Mouse (Mus musculus) lung, embryonic 14.5 days (tissue): ENCODE results near the gene Golga2. TPM values are rescaled to one million over a fixed set of nuclear protein-coding genes. Genes with fewer than 3 reads are reported as not detected.

ENCODE experiments used
- ATAC-seq: fragments of 200-750 bp; cut with Nextera tagmentation; 2 replicates; pipeline ENCODE4 v1.8.0; 2017; ENCODE audit warnings: mild to moderate bottlenecking, moderate TSS enrichment, moderate library complexity; ENCODE audit not compliant: insufficient read depth
- DNase-seq: peaks from one replicate; pipeline ENCODE4 v3.0.0-alpha.2; 2015
- H3K27ac ChIP-seq: fragments of 300-500 bp; sonication (generic); 2 replicates; pipeline ENCODE4 v1.5.1; 2014; ENCODE audit warnings: low read depth, mild to moderate bottlenecking, moderate library complexity
- H3K27me3 ChIP-seq: fragments of 300-500 bp; sonication (generic); 2 replicates; pipeline ENCODE4 v1.6.1; 2014; ENCODE audit warnings: low read length, control low read depth; ENCODE audit not compliant: insufficient read depth
- H3K36me3 ChIP-seq: fragments of 300-500 bp; sonication (generic); 2 replicates; pipeline ENCODE4 v1.6.1; 2014; ENCODE audit warnings: control low read depth; ENCODE audit not compliant: insufficient read depth
- H3K4me1 ChIP-seq: fragments of 300-500 bp; sonication (generic); 2 replicates; pipeline ENCODE4 v1.6.1; 2014; ENCODE audit warnings: antibody characterized with exemption, control low read depth; ENCODE audit not compliant: insufficient read depth
- H3K4me2 ChIP-seq: fragments of 300-500 bp; sonication (generic); 2 replicates; pipeline ENCODE4 v1.6.1; 2014; ENCODE audit warnings: mild to moderate bottlenecking
- H3K4me3 ChIP-seq: fragments of 300-500 bp; sonication (generic); 2 replicates; pipeline ENCODE4 v1.5.1; 2014; ENCODE audit warnings: low read depth, low read length
- H3K9ac ChIP-seq: fragments of 300-500 bp; sonication (generic); 2 replicates; pipeline ENCODE4 v1.6.1; 2014
- H3K9me3 ChIP-seq: fragments of 300-500 bp; sonication (generic); 2 replicates; pipeline ENCODE4 v1.6.1; 2016; ENCODE audit warnings: low read depth, low read length, control low read depth
- CTCF ChIP-seq: IDR thresholded peaks from 2 replicates; pipeline ENCODE4 v1.5.1; 2016; ENCODE audit warnings: antibody characterized with exemption, low read depth
- WGBS: fragments of 180-500 bp; shearing (Covaris S2); extraction: QIAGEN DNeasy Blood & Tissue Kit; methylation state at CpG from one replicate; pipeline ENCODE4 v1.1.7; 2014; 5-methylcytosine and 5-hydroxymethylcytosine counted together
- microRNA-seq: library from miRNA; unstranded; fragments of <30 nt; microRNA quantifications from one replicate; pipeline ENCODE4, GENCODE M21; 2016; ENCODE audit warnings: borderline number of aligned reads
- polyA plus RNA-seq: library from polyadenylated mRNA; unstranded; fragments of >200 nt; fragmentation: Nextera tagmentation; extraction: Ambion mirVana; gene quantifications from 2 replicates; pipeline ENCODE4 v1.2.1, GENCODE M21; 2014

The Golga2 gene
- polyA plus RNA-seq, 1 experiment from 2014 or later = 24.0 TPM

DNA sequence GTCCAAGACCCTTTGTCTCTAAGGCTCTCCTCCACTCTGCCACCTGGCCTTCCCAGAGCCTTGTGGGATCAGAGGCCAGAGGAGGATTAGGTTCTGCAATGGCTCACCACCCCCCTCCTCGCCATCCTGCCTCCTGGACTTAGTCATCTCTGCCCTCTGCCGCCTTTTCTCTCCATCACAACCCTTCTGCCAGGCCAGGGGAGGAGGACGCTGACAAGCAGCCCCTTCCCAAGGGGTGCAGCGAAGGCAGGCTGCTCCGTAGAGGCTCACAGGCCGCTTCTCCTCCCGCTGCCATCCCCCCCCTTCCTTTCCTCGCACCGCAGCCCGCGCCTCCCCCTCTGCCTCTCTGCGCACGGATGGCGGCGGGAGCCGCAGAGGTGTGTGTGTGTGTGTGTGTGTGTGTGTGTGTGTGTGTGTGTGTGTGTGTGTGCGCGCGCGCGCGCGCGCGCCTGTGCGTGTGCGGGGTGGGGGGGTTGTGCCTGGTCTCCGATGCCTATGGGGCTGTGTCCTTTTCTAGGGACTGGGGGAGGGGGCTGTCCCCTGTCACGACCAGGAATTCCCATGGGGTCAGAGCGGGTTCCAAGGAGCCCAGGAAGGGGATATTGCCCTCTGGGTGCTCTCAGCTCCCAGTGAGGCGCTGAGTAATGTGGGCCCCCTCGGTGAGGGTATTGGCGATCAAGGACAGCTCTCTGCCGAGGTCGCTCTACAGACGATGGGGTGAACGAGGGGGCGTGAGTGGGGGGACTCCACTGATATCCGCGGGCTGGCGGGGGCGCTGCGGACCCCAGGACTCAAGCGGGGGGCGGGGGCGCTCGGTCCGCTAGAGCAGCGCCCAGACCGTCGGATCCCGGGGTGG, 65.2 kb downstream of the Golga2 start, which contains the start of gene Ciz1:
Gene Ciz1, plus strand, starts transcription at position 177 of the 856 bp plus-strand sequence.
- Histone ChIP-seq H3K27ac (peak within 1 kb of the TSS; percentile 52), H3K27me3 (no peaks in the 10 kb centered on the region), H3K9ac (peak within 1 kb of the TSS; percentile 73), H3K36me3 (no peaks in the 10 kb centered on the region), H3K4me3 (peak within 1 kb of the TSS; percentile 62), H3K9me3 (no peaks in the 10 kb centered on the region), H3K4me1 (no peaks in the 10 kb centered on the region), H3K4me2 (peak within 1 kb of the TSS; percentile 97)
- no peak for TF ChIP-seq CTCF
- WGBS = under 1% methylated on average over 34 of the region's 52 CpGs
- ATAC-seq (peak; percentile 61), DNase-seq (peak; percentile 49)

- WGBS = under 1% methylated on average over 63 of the region's 63 CpGs
- H3K9ac ChIP-seq = peak within 1 kb of the TSS; percentile 73
- TF ChIP-seq CTCF = peak; percentile 88
- DNase-seq (peak; percentile 97), ATAC-seq (peak; percentile 77)
- H3K9me3 ChIP-seq = no peaks in the 10 kb centered on the region
- H3K4me1 ChIP-seq = no peaks in the 10 kb centered on the region
- H3K27ac ChIP-seq = peak within 1 kb of the TSS; percentile 52
- peak within 1 kb of the TSS; percentile 97 for H3K4me2 ChIP-seq
- H3K27me3 ChIP-seq = no peaks in the 10 kb centered on the region
- H3K4me3 ChIP-seq = peak within 1 kb of the TSS; percentile 62
- H3K36me3 ChIP-seq = no peaks in the 10 kb centered on the region
Observed at GRCm38 (mm10) chr2:32353007-32353542, 65.9 kb downstream of the Golga2 start, which contains the start of gene Dnm1. Gene Dnm1 (minus strand): TSS chr2:32353338.

DNA sequence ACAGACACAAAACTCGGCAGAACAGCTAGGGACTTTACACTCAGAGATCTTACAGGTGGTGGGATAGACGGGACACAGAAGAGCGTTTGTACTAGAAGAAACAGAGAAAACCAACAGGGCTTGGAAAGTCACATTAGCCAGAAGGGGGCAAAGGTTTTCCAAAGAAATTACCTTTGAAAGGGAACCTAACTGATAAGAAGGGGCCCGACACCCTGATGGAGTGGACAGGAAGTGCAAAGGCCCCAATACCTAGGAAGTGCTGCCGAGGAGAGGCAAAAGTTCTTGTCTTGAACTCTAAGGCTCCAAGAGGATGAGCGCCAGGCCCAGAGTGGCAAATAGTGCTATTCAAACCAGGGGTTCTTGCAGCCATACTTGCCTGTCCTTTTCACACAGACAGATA, 66.7 kb downstream of the Golga2 start:
- no peaks in the 10 kb centered on the region for H3K27me3 ChIP-seq
- H3K4me2 ChIP-seq = peak overlapping the region; percentile 97; the same call in 1 of the 2 replicates
- DNase-seq (no peak), ATAC-seq (no peak)
- 0 out of 2 replicates have a peak overlapping the region, but pooled peaks have one; percentile 62 for H3K4me3 ChIP-seq
- H3K27ac ChIP-seq = no peak overlapping the region
- no peaks in the 10 kb centered on the region for H3K9me3 ChIP-seq
- H3K36me3 ChIP-seq = no peaks in the 10 kb centered on the region
- no peak overlapping the region for H3K9ac ChIP-seq
- 35% methylated on average over 6 of the region's 6 CpGs for WGBS
- no peaks in the 10 kb centered on the region for H3K4me1 ChIP-seq
- no peak for TF ChIP-seq CTCF

DNA sequence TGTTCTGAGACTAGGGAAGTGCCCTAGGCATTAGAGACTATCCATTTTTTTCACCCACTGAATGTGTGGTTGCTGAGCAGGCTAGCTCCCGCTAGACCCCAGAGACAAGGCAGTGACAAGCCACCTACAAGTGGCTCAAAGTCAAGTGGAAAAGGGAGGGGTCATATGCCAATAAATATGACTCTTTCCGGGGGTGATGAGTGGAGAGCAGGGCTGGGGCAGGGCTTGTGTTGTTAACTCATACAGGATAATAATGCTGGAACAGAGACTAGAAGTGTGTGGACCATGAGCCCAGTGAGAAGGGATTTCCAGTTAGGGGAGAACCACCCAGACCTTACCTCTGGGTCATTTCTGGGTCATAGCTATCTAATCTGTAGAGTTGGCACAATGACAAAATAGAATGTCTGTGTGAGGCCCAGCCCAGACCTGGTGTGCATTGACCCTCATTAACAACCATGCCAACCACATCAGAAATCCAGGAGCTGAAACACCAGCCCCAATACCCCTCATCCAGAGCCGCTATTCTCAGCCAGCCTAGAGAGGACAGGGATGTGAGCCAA, 67.2 kb downstream of the Golga2 start:
- Histone ChIP-seq H3K27me3 (no peaks in the 10 kb centered on the region), H3K4me3 (no peak overlapping the region), H3K9me3 (no peaks in the 10 kb centered on the region), H3K9ac (no peak overlapping the region), H3K4me2 (no peak overlapping the region), H3K36me3 (no peaks in the 10 kb centered on the region), H3K4me1 (no peaks in the 10 kb centered on the region), H3K27ac (no peak overlapping the region)
- TF ChIP-seq CTCF = no peak
- ATAC-seq = no peak
- WGBS = 75% methylated on average over 3 of the region's 3 CpGs
- DNase-seq = no peak

- TF ChIP-seq CTCF = no peak
- H3K36me3 ChIP-seq = no peaks in the 10 kb centered on the region
- 46% methylated on average over 10 of the region's 10 CpGs for whole genome bisulfite sequencing
- H3K9ac ChIP-seq = no peak overlapping the region
- no peak for ATAC-seq
- no peak for DNase-seq
- H3K9me3 ChIP-seq = no peaks in the 10 kb centered on the region
- H3K4me2 ChIP-seq = no peak overlapping the region
- no peaks in the 10 kb centered on the region for H3K27me3 ChIP-seq
- peaks cover 3% of the 10 kb centered on the region for H3K4me1 ChIP-seq
- H3K27ac ChIP-seq = no peak overlapping the region
- H3K4me3 ChIP-seq = no peak overlapping the region
Observed at GRCm38 (mm10) chr2:32356216-32356615, 69.0 kb downstream of the Golga2 start.

Small RNAs within 50 kb of the gene (microRNA-seq; reads per million reads assigned to microRNA genes)
- gene Gm23363 = not detected
- gene Mir199b = 675 reads per million, percentile 69 among the genes with 10 or more reads in this experiment

Other genes with a start within 250 kb of the Golga2 start
- 4.5 and 4.9 TPM in 2 replicates for gene Fam78a, start 202.5 kb upstream of the Golga2 start, polyA plus RNA-seq
- gene Plpp7, start 191.9 kb upstream of the Golga2 start, polyA plus RNA-seq = 2.5 and 3.9 TPM in 2 replicates
- gene Prrc2b, start 136.3 kb upstream of the Golga2 start, polyA plus RNA-seq = 69.0 and 76.8 TPM in 2 replicates
- 19.4 and 21.6 TPM in 2 replicates for gene Pomt1, start 50.8 kb upstream of the Golga2 start, polyA plus RNA-seq
- 58.6 and 63.6 TPM in 2 replicates for gene Uck1, start 27.2 kb upstream of the Golga2 start, polyA plus RNA-seq
- gene Swi5, start 691 bp downstream of the Golga2 start, polyA plus RNA-seq = 205 and 220 TPM in 2 replicates
- 46.1 and 51.9 TPM in 2 replicates for gene Ciz1, start 64.9 kb downstream of the Golga2 start, polyA plus RNA-seq
- gene Dnm1, start 66.0 kb downstream of the Golga2 start, polyA plus RNA-seq = 14.9 and 17.5 TPM in 2 replicates
- gene 1110008P14Rik, start 94.6 kb downstream of the Golga2 start, polyA plus RNA-seq = 32.4 and 33.3 TPM in 2 replicates
- gene Lcn2, start 100.9 kb downstream of the Golga2 start, polyA plus RNA-seq = 1.6 TPM in 1 of 2 replicates, not detected in the other
- gene Ptges2, start 108.5 kb downstream of the Golga2 start, polyA plus RNA-seq = 28.0 and 28.2 TPM in 2 replicates
- 5.7 and 6.5 TPM in 2 replicates for gene Naif1, start 163.1 kb downstream of the Golga2 start, polyA plus RNA-seq
- gene Slc25a25, start 164.1 kb downstream of the Golga2 start, polyA plus RNA-seq = 16.3 and 19.5 TPM in 2 replicates
- 18.4 and 19.9 TPM in 2 replicates for gene Fam102a, start 247.9 kb downstream of the Golga2 start, polyA plus RNA-seq